Mouse (Mus musculus): ENCODE measurements around the gene Gm17332.
A peak's percentile ranks its signal among the peaks of the same experiment; 100 is the strongest.
"Not testable (repeated sequence)": the region's sequence is repeated elsewhere in the genome, so short reads cannot be mapped to it uniquely, and the experiment has no call there.

The Gm17332 gene

GRCm38 (mm10) chr11:31182362-31182761 is at the start of gene Gm17332:
Gene Gm17332, minus strand, starts transcription at chr11:31182462.
- DNase-seq, result no peak

DNA sequence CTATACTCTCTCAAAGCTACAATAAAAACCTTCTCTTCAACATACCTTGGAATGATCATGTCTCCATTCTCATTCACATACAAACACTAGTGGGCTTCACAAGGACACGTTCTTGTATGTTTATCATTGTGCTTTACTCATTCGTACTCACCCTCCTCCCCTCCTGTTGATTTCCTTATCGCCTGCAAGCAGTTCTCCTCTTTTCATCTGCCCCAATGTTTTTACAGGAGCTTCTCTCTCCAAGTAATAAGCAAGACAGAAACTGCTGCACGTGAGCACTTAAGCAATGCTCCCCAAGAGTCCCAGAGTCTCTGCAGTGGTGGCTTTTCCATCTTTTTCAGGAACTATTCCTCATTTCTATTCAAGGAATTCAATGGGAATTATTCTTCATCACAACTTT is 47.7 kb upstream of the Gm17332 start:
- no peak for DNase-seq

DNA sequence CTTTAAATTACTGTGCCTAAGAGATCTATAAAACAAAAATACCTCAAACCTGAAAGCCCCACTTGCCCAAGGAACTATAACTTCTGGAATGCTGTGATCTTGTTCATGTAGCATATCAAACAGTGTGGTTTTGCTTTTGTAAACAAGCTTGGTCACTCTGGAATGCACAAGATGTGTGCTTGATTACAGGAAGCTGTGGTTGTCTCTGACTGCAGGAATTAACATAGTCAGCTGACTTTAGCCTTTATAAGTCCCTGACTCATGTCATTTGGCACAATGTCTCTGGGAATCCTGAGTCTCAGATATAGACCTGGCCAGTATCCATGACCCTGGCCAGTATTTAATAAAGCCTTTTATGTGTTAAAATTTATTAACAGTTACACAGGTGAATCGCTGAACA is 43.1 kb upstream of the Gm17332 start:
- DNase-seq, result peak in 1 of 2 experiments; percentile 4

DNA sequence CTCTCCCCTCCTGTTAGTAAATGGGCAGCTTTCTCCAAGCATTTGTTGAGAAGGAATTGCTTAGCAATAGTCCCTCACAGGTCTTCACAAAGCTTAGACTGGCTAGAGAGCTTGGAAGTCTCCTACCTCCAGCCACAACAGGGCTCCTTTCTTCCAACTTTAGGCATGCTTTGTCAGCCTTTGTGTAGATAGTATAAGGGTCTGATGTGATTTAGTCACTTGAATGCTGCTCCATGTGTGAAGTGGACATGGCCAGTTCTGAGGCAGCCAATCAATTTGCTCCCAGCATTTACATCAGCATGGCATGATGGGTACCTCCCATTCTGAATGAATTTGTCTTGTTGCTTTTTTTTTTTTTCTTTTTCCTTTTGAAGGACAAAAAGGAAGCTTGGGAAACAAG is 35.7 kb upstream of the Gm17332 start:
- no peak for DNase-seq

DNA sequence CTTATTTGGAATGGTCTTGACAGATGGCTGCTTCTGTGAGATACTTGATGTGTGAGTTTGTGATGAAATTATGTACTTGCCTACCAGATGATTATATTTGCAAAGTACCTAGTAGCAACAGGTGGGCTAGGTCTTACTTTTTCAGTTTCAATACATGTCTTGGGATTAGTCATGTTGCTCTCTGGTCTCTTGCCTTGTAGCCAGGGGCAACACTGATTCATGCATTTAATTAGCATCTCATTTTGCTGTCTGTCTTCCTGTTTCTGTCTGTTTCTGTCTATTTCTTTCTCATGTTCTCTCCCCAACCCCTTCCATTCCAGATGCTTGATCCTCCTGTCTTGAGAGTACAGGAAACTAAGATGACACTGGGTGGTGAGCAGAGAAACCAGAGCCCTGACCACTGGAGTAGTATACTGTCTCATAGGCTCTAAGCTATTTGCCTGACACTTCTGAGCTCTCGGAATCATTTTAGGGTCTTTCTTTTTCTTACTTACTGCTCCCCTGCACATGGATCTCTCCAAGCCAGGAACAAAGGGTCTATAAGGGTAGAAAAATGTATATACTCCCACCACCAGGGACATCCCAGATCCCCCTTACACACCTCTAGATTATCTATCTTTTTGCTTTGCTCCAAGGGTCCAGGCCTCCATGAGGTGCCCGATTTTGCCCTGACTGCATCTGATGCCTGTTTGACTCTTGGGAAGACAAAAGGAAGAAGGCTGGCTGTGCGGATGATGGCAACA is 13.5 kb upstream of the Gm17332 start:
- DNase-seq, result no peak

- DNase-seq, result no peak
Observed at GRCm38 (mm10) chr11:31194761-31195160, 12.5 kb upstream of the Gm17332 start.

DNA sequence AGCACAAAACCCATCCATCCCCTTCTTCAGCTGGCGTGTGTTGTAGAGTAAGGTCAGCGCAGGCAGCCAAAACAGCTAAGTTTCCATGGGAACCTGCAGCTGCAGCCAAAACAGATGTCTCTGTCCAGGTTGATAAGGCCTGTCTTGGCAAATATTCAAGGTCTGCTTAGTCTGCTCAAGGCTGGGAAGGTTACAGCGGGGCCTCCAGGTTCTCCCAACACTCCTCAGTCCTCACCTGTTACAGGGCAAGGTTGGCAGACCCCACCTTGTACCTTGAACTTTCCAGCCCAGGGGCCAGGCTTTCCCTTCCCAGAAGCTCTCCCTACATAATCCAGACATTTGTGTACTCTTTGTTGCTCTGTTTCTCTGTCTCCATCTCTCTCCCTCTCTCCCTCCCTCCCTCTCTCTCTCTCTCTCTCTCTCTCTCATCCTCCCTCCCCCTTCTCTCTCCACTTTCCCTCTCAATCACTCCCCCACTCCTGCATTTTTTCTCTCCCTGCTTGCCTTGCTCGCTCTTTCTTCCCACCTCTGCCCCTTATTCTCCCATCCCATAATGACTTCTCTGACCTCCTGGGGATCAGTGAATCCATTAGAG is 12.1 kb downstream of the Gm17332 start:
- peak in 1 of 2 experiments; percentile 18 for DNase-seq

DNA sequence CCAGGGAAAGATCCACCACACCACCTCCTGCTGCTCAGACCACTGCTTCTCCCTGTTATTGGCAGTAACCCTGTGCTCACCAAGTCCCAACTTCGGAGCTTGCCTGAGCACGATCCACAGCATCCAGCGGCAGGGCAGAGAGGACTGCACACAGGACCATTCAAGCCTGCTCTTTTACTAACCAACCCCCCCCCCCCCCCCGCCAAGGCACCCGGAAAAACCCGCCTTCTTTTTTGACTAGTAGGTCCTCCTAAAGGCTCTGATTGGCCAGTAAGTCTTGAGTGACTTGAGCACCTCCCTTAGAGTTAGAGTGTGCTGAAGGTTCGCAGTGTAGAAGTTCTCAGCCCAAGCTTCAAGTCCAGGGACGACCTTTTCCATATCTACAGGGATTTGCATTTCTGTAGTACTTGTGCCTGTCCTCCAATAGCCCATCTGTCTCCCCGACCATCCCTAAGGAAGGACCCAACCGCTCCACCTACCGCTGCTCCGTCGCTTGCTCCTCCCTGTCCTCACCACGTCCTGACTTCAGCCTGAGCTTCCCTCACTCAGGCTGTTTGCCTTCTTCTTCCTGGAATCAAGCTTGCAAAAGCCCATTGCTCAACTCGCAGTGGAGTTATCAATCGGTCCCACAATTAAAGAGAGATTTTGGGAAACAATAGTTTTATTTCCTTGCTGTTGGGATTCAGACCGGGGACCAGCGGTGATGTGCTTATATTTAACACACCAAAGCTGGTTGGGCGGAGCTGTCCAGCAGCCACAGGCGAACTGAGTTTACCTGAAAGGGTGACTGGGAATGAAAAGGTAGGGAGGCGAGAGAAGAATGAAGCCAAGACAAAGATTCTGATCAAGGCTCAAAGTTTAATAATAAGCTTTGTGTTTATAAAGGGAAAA is 12.9 kb downstream of the Gm17332 start:
- peak in 1 of 2 experiments; percentile 6 for DNase-seq

DNA sequence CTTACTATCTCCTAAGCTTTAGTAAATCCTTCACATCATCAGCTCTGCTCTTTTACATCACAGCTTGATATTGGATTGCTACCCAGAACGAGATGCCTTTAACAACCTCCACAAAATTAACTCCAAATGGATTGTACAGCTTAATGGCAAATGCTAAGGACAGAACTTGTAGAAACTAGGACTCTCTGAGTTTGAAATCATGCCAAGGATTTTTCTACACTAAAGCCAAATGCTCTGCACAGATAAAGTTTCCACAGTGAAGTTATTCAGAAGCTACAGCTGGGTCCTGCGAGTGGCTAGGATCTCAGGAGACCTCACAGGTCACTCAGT is 13.5 kb downstream of the Gm17332 start:
- DNase-seq, result no peak

- DNase-seq, result no peak
Observed at GRCm38 (mm10) chr11:31157021-31157420, 25.2 kb downstream of the Gm17332 start.

DNA sequence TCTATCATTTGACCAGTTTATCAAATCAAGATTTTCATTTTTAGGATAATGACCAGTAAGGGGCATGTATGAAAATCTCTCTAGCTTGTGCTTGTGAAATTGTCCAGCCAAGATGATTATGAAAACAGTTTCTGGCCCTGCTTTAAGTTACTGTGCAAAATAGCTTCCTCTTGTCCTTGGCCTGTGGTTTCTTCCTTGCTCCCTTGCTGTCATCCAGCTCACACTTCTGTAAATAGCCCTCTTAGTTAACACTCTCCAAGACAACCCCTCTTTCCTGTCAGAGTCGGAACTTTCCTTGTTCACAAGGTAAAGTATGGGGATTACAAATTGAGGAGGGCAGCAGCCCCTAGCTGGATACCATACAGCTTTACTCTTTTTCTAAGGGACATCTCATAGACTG is 43.9 kb downstream of the Gm17332 start:
- not testable (repeated sequence) for DNase-seq

DNA sequence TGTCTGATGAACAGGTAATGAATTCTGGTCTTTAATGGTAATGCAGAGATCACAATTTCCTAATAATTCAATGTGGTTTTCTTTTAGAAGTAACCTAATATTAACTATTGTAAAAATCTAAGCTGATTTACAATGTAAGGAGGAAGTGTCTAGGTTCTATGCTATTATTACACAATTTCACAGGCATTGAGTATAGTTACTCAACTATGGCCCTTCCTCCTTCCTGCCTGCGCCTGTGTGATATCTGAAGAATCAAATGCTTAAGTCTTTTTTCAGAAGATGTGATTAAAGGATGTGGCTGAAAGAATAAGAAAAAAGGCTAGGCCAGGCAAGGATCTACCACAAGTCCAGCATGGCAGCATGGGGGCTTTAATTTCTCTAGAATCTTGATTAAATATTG is 47.4 kb downstream of the Gm17332 start:
- not testable (repeated sequence) for DNase-seq

DNA sequence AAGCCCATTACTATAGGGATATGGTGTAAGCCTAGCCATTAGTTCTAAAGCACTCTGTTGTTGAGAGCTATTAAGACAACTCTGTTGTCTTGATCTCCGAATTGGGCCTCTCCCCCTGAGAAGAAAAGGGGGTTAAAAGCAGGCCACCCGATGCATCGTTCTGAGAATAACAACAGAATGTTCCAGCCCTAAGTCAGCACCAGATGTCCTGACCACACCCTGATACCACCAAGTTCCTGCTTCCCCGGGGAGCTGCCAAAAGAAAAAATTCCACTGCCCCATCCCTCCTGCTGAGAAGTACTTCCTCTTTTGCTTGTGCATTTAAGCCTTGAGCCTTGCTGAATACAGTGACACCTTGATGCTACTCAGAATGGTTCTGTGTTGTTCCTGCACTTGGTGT is 48.5 kb downstream of the Gm17332 start:
- not testable (repeated sequence) for DNase-seq
